Mouse (Mus musculus) hindbrain, embryonic 15.5 days (tissue): Measurements from ENCODE around the gene Gm18596. TPM values are rescaled to one million over a fixed set of nuclear protein-coding genes. Genes with fewer than 3 reads are reported as not detected.
"Not testable (repeated sequence)": the region's sequence is repeated elsewhere in the genome, so short reads cannot be mapped to it uniquely, and the experiment has no call there.

Source experiments
- ATAC-seq: fragments of 200-750 bp; cut with Nextera tagmentation; 2 replicates; pipeline ENCODE4 v1.8.0; 2017; ENCODE audit warnings: low read depth, moderate number of reproducible peaks, moderate TSS enrichment; ENCODE audit not compliant: low FRiP score
- H3K27ac ChIP-seq: fragments of 300-500 bp; sonication (generic); replicated peaks from 2 replicates; pipeline ENCODE4 v1.5.1; 2015; ENCODE audit warnings: mild to moderate bottlenecking, inconsistent platforms
- H3K27me3 ChIP-seq: fragments of 300-500 bp; sonication (generic); 2 replicates; pipeline ENCODE4 v1.6.1; 2015; ENCODE audit warnings: control low read depth, inconsistent platforms
- H3K36me3 ChIP-seq: fragments of 300-500 bp; sonication (generic); 2 replicates; pipeline ENCODE4 v1.6.1; 2015; ENCODE audit warnings: control low read depth, inconsistent platforms
- H3K4me1 ChIP-seq: fragments of 300-500 bp; sonication (generic); replicated peaks from 2 replicates; pipeline ENCODE4 v1.6.1; 2015; ENCODE audit warnings: control low read depth, inconsistent platforms
- H3K4me2 ChIP-seq: fragments of 300-500 bp; sonication (generic); 2 replicates; pipeline ENCODE4 v1.6.1; 2015; ENCODE audit warnings: moderate library complexity, mild to moderate bottlenecking, inconsistent platforms
- H3K4me3 ChIP-seq: fragments of 300-500 bp; sonication (generic); 2 replicates; pipeline ENCODE4 v1.5.1; 2015; ENCODE audit warnings: mild to moderate bottlenecking, inconsistent platforms
- H3K9ac ChIP-seq: fragments of 300-500 bp; sonication (generic); 2 replicates; pipeline ENCODE4 v1.6.1; 2015; ENCODE audit warnings: inconsistent platforms
- H3K9me3 ChIP-seq: fragments of 300-500 bp; sonication (generic); 2 replicates; pipeline ENCODE4 v1.6.1; 2016; ENCODE audit warnings: control low read depth, inconsistent platforms
- WGBS: fragments of 180-500 bp; shearing (Covaris S2); methylation state at CpG from one replicate; pipeline ENCODE4 v1.1.7; 2015; 5-methylcytosine and 5-hydroxymethylcytosine counted together
- polyA plus RNA-seq: library from polyadenylated mRNA; unstranded; fragments of >200 nt; fragmentation: Nextera tagmentation; extraction: Ambion mirVana; gene quantifications from 2 replicates; pipeline ENCODE4 v1.2.1, GENCODE M21; 2015

The Gm18596 gene
- polyA plus RNA-seq, result not detected in 2 replicates

- H3K36me3 ChIP-seq, H3K9ac ChIP-seq, ATAC-seq, H3K9me3 ChIP-seq, H3K4me1 ChIP-seq, H3K4me3 ChIP-seq, H3K27ac ChIP-seq, H3K4me2 ChIP-seq, H3K27me3 ChIP-seq: not testable (repeated sequence)
- 46% methylated on average over 5 of the region's 5 CpGs for WGBS
These were observed at the start of gene Gm18596 for GRCm38 (mm10) chr10:77741924-77742688. Gene Gm18596 (minus strand): TSS chr10:77742638.

- no peak overlapping the region for H3K4me2 ChIP-seq
- ATAC-seq, result no peak
- no peaks in the 10 kb centered on the region for H3K36me3 ChIP-seq
- H3K27me3 ChIP-seq, result no peaks in the 10 kb centered on the region
- WGBS, result 81% methylated on average over 2 of the region's 2 CpGs
- no peaks in the 10 kb centered on the region for H3K9me3 ChIP-seq
- H3K27ac ChIP-seq, result no peak overlapping the region
- H3K4me3 ChIP-seq, result no peak overlapping the region
- H3K4me1 ChIP-seq, result no peaks in the 10 kb centered on the region
- H3K9ac ChIP-seq, result no peak overlapping the region
These were observed 46.2 kb upstream of the Gm18596 start for GRCm38 (mm10) chr10:77788621-77789020.

- not testable (repeated sequence) for ATAC-seq, H3K36me3 ChIP-seq
- 44% methylated on average over 1 of the region's 1 CpGs for WGBS
These were observed 45.4 kb upstream of the Gm18596 start, which contains the start of gene Gm7137 for GRCm38 (mm10) chr10:77787876-77788275. Gene Gm7137 (minus strand): TSS chr10:77788200.

DNA sequence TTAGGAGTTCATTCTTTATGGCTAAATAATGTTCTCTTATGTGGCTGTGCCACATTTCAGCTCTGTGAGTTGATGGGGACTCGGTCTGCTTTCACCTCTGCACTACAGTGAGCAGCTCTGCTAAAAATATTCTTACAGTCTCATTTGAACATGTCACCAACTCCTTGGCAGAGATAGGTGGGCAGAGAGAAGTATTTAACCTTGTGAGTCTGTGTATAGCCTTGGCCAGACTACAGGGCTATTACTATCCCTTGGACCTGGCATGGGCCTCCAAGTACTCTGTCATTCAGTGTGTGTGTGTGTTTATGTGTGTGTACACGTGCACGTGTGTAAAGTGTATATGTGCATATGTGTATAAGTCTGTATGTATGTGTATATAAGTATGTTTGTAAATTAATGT lies 41.0 kb upstream of the Gm18596 start:
- not testable (repeated sequence) for H3K4me2 ChIP-seq, ATAC-seq, H3K36me3 ChIP-seq, H3K4me1 ChIP-seq, H3K9me3 ChIP-seq, H3K27me3 ChIP-seq, H3K27ac ChIP-seq, H3K9ac ChIP-seq, H3K4me3 ChIP-seq
- WGBS, result 86% methylated on average over 2 of the region's 3 CpGs

More at GRCm38 (mm10) chr10:77787876-77788275, 45.4 kb upstream of the Gm18596 start, which contains the start of gene Gm7137:
- H3K4me3 ChIP-seq, H3K9me3 ChIP-seq, H3K4me2 ChIP-seq, H3K4me1 ChIP-seq, H3K27ac ChIP-seq, H3K27me3 ChIP-seq, H3K9ac ChIP-seq: not testable (repeated sequence)

- H3K36me3 ChIP-seq, H3K9ac ChIP-seq, ATAC-seq, H3K4me3 ChIP-seq, H3K27me3 ChIP-seq, H3K27ac ChIP-seq, H3K4me2 ChIP-seq, H3K9me3 ChIP-seq, H3K4me1 ChIP-seq: not testable (repeated sequence)
- 50% methylated on average over 1 of the region's 1 CpGs for WGBS
These were observed 40.0 kb upstream of the Gm18596 start, which contains the start of gene Gm3250 for GRCm38 (mm10) chr10:77782442-77782841. Gene Gm3250 (minus strand): TSS chr10:77782542.

- H3K9ac ChIP-seq, H3K36me3 ChIP-seq, ATAC-seq, H3K4me2 ChIP-seq, H3K4me3 ChIP-seq, H3K4me1 ChIP-seq, H3K27me3 ChIP-seq, H3K27ac ChIP-seq, H3K9me3 ChIP-seq: not testable (repeated sequence)
- 62% methylated on average over 1 of the region's 1 CpGs for WGBS
These were observed 34.4 kb upstream of the Gm18596 start, which contains the start of gene Gm7138 for GRCm38 (mm10) chr10:77776844-77777243. Gene Gm7138 (minus strand): TSS chr10:77776944.

DNA sequence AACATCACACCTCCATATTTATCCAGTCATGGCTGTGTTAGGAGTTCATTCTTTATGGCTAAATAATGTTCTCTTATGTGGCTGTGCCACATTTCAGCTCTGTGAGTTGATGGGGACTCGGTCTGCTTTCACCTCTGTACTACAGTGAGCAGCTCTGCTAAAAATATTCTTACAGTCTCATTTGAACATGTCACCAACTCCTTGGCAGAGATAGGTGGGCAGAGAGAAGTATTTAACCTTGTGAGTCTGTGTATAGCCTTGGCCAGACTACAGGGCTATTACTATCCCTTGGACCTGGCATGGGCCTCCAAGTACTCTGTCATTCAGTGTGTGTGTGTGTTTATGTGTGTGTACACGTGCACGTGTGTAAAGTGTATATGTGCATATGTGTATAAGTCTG lies 29.7 kb upstream of the Gm18596 start:
- not testable (repeated sequence) for H3K4me2 ChIP-seq, H3K4me3 ChIP-seq, H3K4me1 ChIP-seq, H3K9me3 ChIP-seq, H3K9ac ChIP-seq, H3K27ac ChIP-seq, ATAC-seq, H3K27me3 ChIP-seq, H3K36me3 ChIP-seq
- WGBS, result 94% methylated on average over 2 of the region's 3 CpGs

GRCm38 (mm10) chr10:77771225-77771624 lies 28.8 kb upstream of the Gm18596 start, which contains the start of gene Gm3238:
Gene Gm3238 (minus strand): TSS chr10:77771325.
- no CpG with 5 or more reads among the region's 1 CpGs for WGBS

DNA sequence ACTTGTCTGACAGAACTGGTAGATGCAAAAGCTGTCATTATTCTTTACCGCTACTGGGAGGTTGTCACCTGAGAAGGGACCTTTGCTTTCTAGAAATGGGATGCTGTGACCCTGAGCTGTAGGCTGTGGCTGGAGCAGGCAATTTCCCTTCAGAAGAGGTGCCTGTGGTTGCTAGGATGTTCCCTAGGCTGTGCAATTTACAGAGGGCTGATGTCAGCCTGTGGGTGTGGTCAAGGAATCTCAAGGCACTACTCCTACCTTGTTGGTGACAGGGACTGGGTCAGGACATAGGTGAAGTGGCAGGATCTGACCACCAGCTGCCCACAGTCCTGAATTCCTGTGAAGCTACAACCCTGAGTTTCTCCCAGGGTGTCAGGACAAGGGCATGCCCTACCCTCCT lies 27.3 kb upstream of the Gm18596 start:
- no peak overlapping the region for H3K27ac ChIP-seq
- ATAC-seq, result no peak
- H3K9ac ChIP-seq, result no peak overlapping the region
- no peaks in the 10 kb centered on the region for H3K9me3 ChIP-seq
- no peaks in the 10 kb centered on the region for H3K4me1 ChIP-seq
- no peaks in the 10 kb centered on the region for H3K36me3 ChIP-seq
- no peak overlapping the region for H3K4me2 ChIP-seq
- no peaks in the 10 kb centered on the region for H3K27me3 ChIP-seq
- WGBS, result 86% methylated on average over 1 of the region's 1 CpGs
- no peak overlapping the region for H3K4me3 ChIP-seq

More at GRCm38 (mm10) chr10:77771225-77771624, 28.8 kb upstream of the Gm18596 start, which contains the start of gene Gm3238:
- H3K4me1 ChIP-seq, H3K4me3 ChIP-seq, H3K4me2 ChIP-seq, H3K27me3 ChIP-seq, ATAC-seq, H3K9me3 ChIP-seq, H3K27ac ChIP-seq, H3K36me3 ChIP-seq, H3K9ac ChIP-seq: not testable (repeated sequence)

- not testable (repeated sequence) for ATAC-seq, H3K36me3 ChIP-seq, H3K4me2 ChIP-seq, H3K4me3 ChIP-seq, H3K9ac ChIP-seq, H3K9me3 ChIP-seq, H3K27ac ChIP-seq, H3K4me1 ChIP-seq, H3K27me3 ChIP-seq
- 50% methylated on average over 1 of the region's 1 CpGs for WGBS
These were observed 17.1 kb upstream of the Gm18596 start, which contains the start of gene Gm3233 for GRCm38 (mm10) chr10:77759582-77759981. Gene Gm3233 (minus strand): TSS chr10:77759682.

- H3K27me3 ChIP-seq, result no peaks in the 10 kb centered on the region
- no peaks in the 10 kb centered on the region for H3K36me3 ChIP-seq
- ATAC-seq, result no peak
- H3K9me3 ChIP-seq, result no peaks in the 10 kb centered on the region
- no peak overlapping the region for H3K27ac ChIP-seq
- no peaks in the 10 kb centered on the region for H3K4me1 ChIP-seq
- no peak overlapping the region for H3K9ac ChIP-seq
- H3K4me3 ChIP-seq, result no peak overlapping the region
- H3K4me2 ChIP-seq, result no peak overlapping the region
These were observed 11.0 kb upstream of the Gm18596 start for GRCm38 (mm10) chr10:77753448-77753847.

DNA sequence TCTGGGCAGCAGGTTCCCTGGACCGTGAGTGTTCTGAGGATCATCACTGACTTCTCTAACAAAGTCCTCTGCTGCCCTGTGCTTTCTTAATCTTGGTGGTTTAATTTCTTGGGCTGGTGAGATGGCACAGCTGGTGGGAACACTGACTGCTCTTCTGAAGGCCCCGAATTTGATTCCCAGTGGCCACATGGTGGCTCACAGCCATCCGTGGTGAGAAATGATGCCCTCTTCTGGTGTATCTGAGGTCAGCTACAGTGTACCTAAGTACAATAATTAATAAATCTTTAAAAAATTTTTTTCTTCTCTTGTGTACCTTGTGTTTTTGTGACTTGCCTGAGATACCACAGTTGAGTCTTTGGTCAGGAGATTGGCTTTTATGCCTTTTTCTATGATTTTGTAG lies 9.9 kb upstream of the Gm18596 start:
- H3K4me3 ChIP-seq, H3K27ac ChIP-seq, H3K4me2 ChIP-seq, H3K9ac ChIP-seq, H3K9me3 ChIP-seq, H3K27me3 ChIP-seq, H3K4me1 ChIP-seq, ATAC-seq, H3K36me3 ChIP-seq: not testable (repeated sequence)
- 61% methylated on average over 3 of the region's 3 CpGs for WGBS
